15 mouse cellular contexts compared by ENCODE assay signal in genomic region chr4:53145434-53146168, GRCm38 (mm10). TPM values are rescaled to one million over a fixed set of nuclear protein-coding genes. Genes with fewer than 3 reads are reported as not detected.
DNase-seq lines count a peak whose midpoint lies in the region; ATAC-seq and TF ChIP-seq lines count a peak whose summit lies in the region.
"Had no signal": no experiment of that assay in that cellular context is flagged by ENCODE, and none has a peak within 500 bp of the region (broad histone marks: within the 10 kb centered on the region; RNA-seq: fewer than 3 reads in every experiment).

No protein-coding gene starts in this region.

- H3K4me2 ChIP-seq in lung, embryonic 14.5 days = no peak overlapping the region
- H3K4me2 ChIP-seq: liver, embryonic 13.5 days had no signal

- 74% methylated on average over 12 of the region's 12 CpGs for WGBS in heart, adult 2 months
- 72% methylated on average over 12 of the region's 12 CpGs for WGBS in lung, embryonic 14.5 days
- 71% methylated on average over 12 of the region's 12 CpGs for WGBS in lung, adult 2 months

- peaks cover 14% of the 10 kb centered on the region for H3K4me1 ChIP-seq in heart, adult 2 months (ENCODE audit: control insufficient read depth, insufficient read depth, low read length)
- H3K4me1 ChIP-seq in lung, embryonic 14.5 days (ENCODE audit: insufficient read depth) = peaks cover 11% of the 10 kb centered on the region; the same call in 1 of the 2 replicates
- H3K4me1 ChIP-seq in lung, adult 2 months (ENCODE audit: control insufficient read depth, insufficient read depth, low read length) = peaks cover 11% of the 10 kb centered on the region

- H3K9ac ChIP-seq in heart, adult 2 months (ENCODE audit: low read depth, low read length) = no peak overlapping the region
- H3K9ac ChIP-seq in lung, embryonic 14.5 days = no peak overlapping the region
- H3K9ac ChIP-seq: forebrain, postnatal 0 days; liver, embryonic 13.5 days had no signal

- peaks cover 10% of the 10 kb centered on the region for H3K79me2 ChIP-seq in heart, adult 2 months (replicated peaks; ENCODE audit: control insufficient read depth, insufficient read depth, low read length)

- H3K9me3 ChIP-seq in lung, embryonic 14.5 days (ENCODE audit: low read depth, low read length) = no peaks in the 10 kb centered on the region
- H3K9me3 ChIP-seq: embryonic facial prominence, embryonic 10.5 days; liver, embryonic 13.5 days; midbrain, embryonic 10.5 days had no signal

- DNase-seq in heart, adult 2 months = no peak
- DNase-seq in heart, adult 8-10 months (ENCODE audit: low spot score) = no peak
- peak; percentile 30 for DNase-seq in lung, embryonic 14.5 days
- no peak for DNase-seq in lung, adult 2 months
- peak; percentile 43 for DNase-seq in R1 (ENCODE audit: low read depth, low spot score)
- DNase-seq in urinary bladder, postnatal 14 days (ENCODE audit: low spot score) = no peak
- DNase-seq: forebrain, postnatal 0 days; gastrocnemius, postnatal 14 days; liver, embryonic 13.5 days; right cerebral cortex, postnatal 25 days; thymus, adult 2 months had no signal

- ATAC-seq in lung, embryonic 14.5 days (ENCODE audit: insufficient read depth) = no peak
- ATAC-seq in megakaryocyte-erythroid progenitor cell, adult 5-6 weeks (replicated peaks; ENCODE audit: low FRiP score, low TSS enrichment, poor library complexity, severe bottlenecking) = peak; percentile 67
- ATAC-seq: forebrain, postnatal 0 days; Patski had no signal

- TF ChIP-seq POLR2A in heart, adult 2 months (IDR thresholded peaks at IDR 0.05; ENCODE audit: insufficient read depth, low read depth, low read length) = no peak
- no peak for TF ChIP-seq POLR2A in lung, adult 2 months (IDR thresholded peaks at IDR 0.05; ENCODE audit: borderline replicate concordance, extremely low read depth, low read depth, low read length)

- no peak overlapping the region for H3K4me3 ChIP-seq in heart, adult 2 months
- H3K4me3 ChIP-seq in lung, embryonic 14.5 days (ENCODE audit: low read depth, low read length) = no peak overlapping the region
- no peak overlapping the region for H3K4me3 ChIP-seq in lung, adult 2 months (replicated peaks; ENCODE audit: extremely low read depth, low read depth, low read length)
- H3K4me3 ChIP-seq: embryonic facial prominence, embryonic 10.5 days; liver, embryonic 13.5 days; midbrain, embryonic 10.5 days had no signal

- peak; percentile 62 for TF ChIP-seq CTCF in heart, adult 2 months (IDR thresholded peaks at IDR 0.05)
- TF ChIP-seq CTCF in lung, embryonic 14.5 days (IDR thresholded peaks at IDR 0.05; ENCODE audit: low read depth) = peak; percentile 30; the same call in 1 of the 2 replicates
- no peak for TF ChIP-seq CTCF in lung, adult 2 months (IDR thresholded peaks at IDR 0.05; ENCODE audit: insufficient read depth, low read length)

- intact Hi-C loops in heart, adult 2 months (cut with DNase I) = no loop called here

- H3K27ac ChIP-seq in heart, adult 2 months = no peak overlapping the region
- no peak overlapping the region for H3K27ac ChIP-seq in lung, embryonic 14.5 days (ENCODE audit: low read depth)
- H3K27ac ChIP-seq: embryonic facial prominence, embryonic 10.5 days; midbrain, embryonic 10.5 days had no signal

- no peak for TF ChIP-seq EP300 in heart, adult 2 months (IDR thresholded peaks at IDR 0.05; ENCODE audit: insufficient read depth, low read depth, low read length)

- H3K27me3 ChIP-seq in heart, adult 2 months (ENCODE audit: control insufficient read depth, insufficient read depth, low read length) = no peaks in the 10 kb centered on the region
- no peaks in the 10 kb centered on the region for H3K27me3 ChIP-seq in lung, embryonic 14.5 days (ENCODE audit: insufficient read depth, low read length)
- H3K27me3 ChIP-seq: liver, embryonic 13.5 days; Patski had no signal

- H3K36me3 ChIP-seq in heart, adult 2 months (ENCODE audit: control insufficient read depth, insufficient read depth, low read length) = peaks cover 8% of the 10 kb centered on the region; the same call in 1 of the 2 replicates
- H3K36me3 ChIP-seq in lung, embryonic 14.5 days (ENCODE audit: insufficient read depth) = 0 out of 2 replicates have a peak, but pooled peaks cover 4% of the 10 kb centered on the region
- H3K36me3 ChIP-seq: embryonic facial prominence, embryonic 10.5 days; liver, embryonic 13.5 days; midbrain, embryonic 10.5 days had no signal

RNA-seq across cellular contexts. Expression of gene Abca1, which starts 14.1 kb away (rescaled TPM):
- total RNA-seq in heart, adult 2 months (2021) = 10 to 100 TPM; 13.1 to 23.5 TPM
- 4.2 and 8.4 TPM in 2 replicates for polyA plus RNA-seq in heart, adult 2 months (2012; rRNA removed)
- 10 to 100 TPM; 13.6 to 22.8 (median 16.8) TPM for total RNA-seq in heart, adult 8-10 months (2022)
- 13.6 and 14.3 TPM in 2 replicates for polyA plus RNA-seq in lung, embryonic 14.5 days (2014; fragmentation: Nextera tagmentation; extraction: Ambion mirVana)
- 7.8 and 13.2 TPM in 2 replicates for polyA plus RNA-seq in lung, adult 2 months (2012; rRNA removed)
- 4.5 and 5.8 TPM in 2 replicates for total RNA-seq in megakaryocyte-erythroid progenitor cell, adult 5-6 weeks (2014; fragmentation: Nextera tagmentation)
- total RNA-seq in megakaryocyte-erythroid progenitor cell, adult 5-6 weeks (2017) = 4.2 and 5.7 TPM in 2 replicates

Comparison
In these comparisons a context has a peak if more than half of its experiments do, and no peak if none do; other contexts are left out.
1. DNase-seq: peak in lung, embryonic 14.5 days (single experiment) and R1 (single experiment); none in heart, adult 2 months (0 of 2), heart, adult 8-10 months (single experiment), lung, adult 2 months (single experiment) and urinary bladder, postnatal 14 days (single experiment).